Mouse (Mus musculus): Measurements from ENCODE around the gene Rnf11. TPM values are rescaled to one million over a fixed set of nuclear protein-coding genes. Genes with fewer than 3 reads are reported as not detected.
A peak's percentile ranks its signal among the peaks of the same experiment; 100 is the strongest.

The Rnf11 gene
- polyA plus RNA-seq, 1 experiment from 2014 or later = 99.2 TPM

GRCm38 (mm10) chr4:109422436-109422835 is 62.1 kb downstream of the Rnf11 start:
- no peak overlapping the region for H3K9ac ChIP-seq
- no peaks in the 10 kb centered on the region for H3K36me3 ChIP-seq (replicated peaks; ENCODE audit: control insufficient read depth, insufficient read depth)
- no peak overlapping the region for H3K4me2 ChIP-seq (replicated peaks)
- WGBS = 79% methylated on average over 6 of the region's 6 CpGs
- ATAC-seq (ENCODE audit: low FRiP score) (no peak), DNase-seq (ENCODE audit: low spot score) (no peak)
- no peak overlapping the region for H3K27ac ChIP-seq
- no peak overlapping the region for H3K4me3 ChIP-seq (replicated peaks; ENCODE audit: low read length)
- no peaks in the 10 kb centered on the region for H3K27me3 ChIP-seq (ENCODE audit: control insufficient read depth, insufficient read depth, low read length)
- no peaks in the 10 kb centered on the region for H3K4me1 ChIP-seq (replicated peaks; ENCODE audit: control insufficient read depth, insufficient read depth, low read length)
- H3K9me3 ChIP-seq (ENCODE audit: control insufficient read depth, low read length) = no peaks in the 10 kb centered on the region

DNA sequence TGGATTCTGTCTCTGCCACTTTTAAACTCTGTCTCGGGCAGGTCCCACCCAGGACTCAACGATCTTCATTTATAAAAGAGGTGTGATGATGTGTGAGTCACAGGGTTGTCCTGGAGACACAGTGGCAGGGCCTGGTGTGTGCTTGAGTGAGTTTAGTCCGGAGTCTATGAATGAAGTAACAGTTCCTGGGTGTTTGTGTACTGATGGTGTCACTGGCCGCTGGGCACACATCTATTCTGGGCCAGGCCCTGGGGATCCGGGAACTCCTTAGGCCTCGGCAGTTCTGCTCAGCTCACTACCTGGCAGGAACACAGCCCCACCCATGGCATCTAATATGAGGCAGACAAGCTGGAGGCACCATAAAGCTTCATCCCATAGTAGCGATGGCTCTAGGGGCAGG is 62.9 kb downstream of the Rnf11 start:
- 0 out of 2 replicates have a peak, but pooled peaks have one; percentile 4 for ATAC-seq (ENCODE audit: low FRiP score)
- no peak overlapping the region for H3K27ac ChIP-seq
- H3K36me3 ChIP-seq (replicated peaks; ENCODE audit: control insufficient read depth, insufficient read depth) = no peaks in the 10 kb centered on the region
- no peak overlapping the region for H3K4me2 ChIP-seq (replicated peaks)
- WGBS = 87% methylated on average over 7 of the region's 7 CpGs
- H3K4me3 ChIP-seq (replicated peaks; ENCODE audit: low read length) = no peak overlapping the region
- no peaks in the 10 kb centered on the region for H3K9me3 ChIP-seq (ENCODE audit: control insufficient read depth, low read length)
- no peak for DNase-seq (ENCODE audit: low spot score)
- no peaks in the 10 kb centered on the region for H3K4me1 ChIP-seq (replicated peaks; ENCODE audit: control insufficient read depth, insufficient read depth, low read length)
- no peak overlapping the region for H3K9ac ChIP-seq
- no peaks in the 10 kb centered on the region for H3K27me3 ChIP-seq (ENCODE audit: control insufficient read depth, insufficient read depth, low read length)

GRCm38 (mm10) chr4:109420138-109420795 is 64.3 kb downstream of the Rnf11 start:
- Histone ChIP-seq H3K36me3 (replicated peaks; ENCODE audit: control insufficient read depth, insufficient read depth) (no peaks in the 10 kb centered on the region), H3K4me1 (replicated peaks; ENCODE audit: control insufficient read depth, insufficient read depth, low read length) (no peaks in the 10 kb centered on the region), H3K4me2 (replicated peaks) (no peak overlapping the region), H3K9ac (no peak overlapping the region), H3K4me3 (replicated peaks; ENCODE audit: low read length) (no peak overlapping the region), H3K9me3 (ENCODE audit: control insufficient read depth, low read length) (no peaks in the 10 kb centered on the region), H3K27ac (no peak overlapping the region), H3K27me3 (ENCODE audit: control insufficient read depth, insufficient read depth, low read length) (no peaks in the 10 kb centered on the region)
- 83% methylated on average over 8 of the region's 8 CpGs for WGBS
- DNase-seq (ENCODE audit: low spot score) = no peak
- ATAC-seq (ENCODE audit: low FRiP score) = no peak

GRCm38 (mm10) chr4:109419563-109419962 is 65.0 kb downstream of the Rnf11 start:
- no peaks in the 10 kb centered on the region for H3K27me3 ChIP-seq (ENCODE audit: control insufficient read depth, insufficient read depth, low read length)
- H3K4me3 ChIP-seq (replicated peaks; ENCODE audit: low read length) = no peak overlapping the region
- WGBS = 90% methylated on average over 4 of the region's 4 CpGs
- no peak overlapping the region for H3K4me2 ChIP-seq (replicated peaks)
- no peak overlapping the region for H3K9ac ChIP-seq
- no peaks in the 10 kb centered on the region for H3K36me3 ChIP-seq (replicated peaks; ENCODE audit: control insufficient read depth, insufficient read depth)
- no peak for DNase-seq (ENCODE audit: low spot score)
- H3K27ac ChIP-seq = no peak overlapping the region
- no peaks in the 10 kb centered on the region for H3K9me3 ChIP-seq (ENCODE audit: control insufficient read depth, low read length)
- ATAC-seq (ENCODE audit: low FRiP score) = no peak
- H3K4me1 ChIP-seq (replicated peaks; ENCODE audit: control insufficient read depth, insufficient read depth, low read length) = no peaks in the 10 kb centered on the region

- Histone ChIP-seq H3K4me1 (replicated peaks; ENCODE audit: control insufficient read depth, insufficient read depth, low read length) (no peaks in the 10 kb centered on the region), H3K9ac (no peak overlapping the region), H3K27me3 (ENCODE audit: control insufficient read depth, insufficient read depth, low read length) (no peaks in the 10 kb centered on the region), H3K4me2 (replicated peaks) (no peak overlapping the region), H3K27ac (no peak overlapping the region), H3K36me3 (replicated peaks; ENCODE audit: control insufficient read depth, insufficient read depth) (no peaks in the 10 kb centered on the region), H3K9me3 (ENCODE audit: control insufficient read depth, low read length) (no peaks in the 10 kb centered on the region), H3K4me3 (replicated peaks; ENCODE audit: low read length) (no peak overlapping the region)
- no peak for ATAC-seq (ENCODE audit: low FRiP score)
- DNase-seq (ENCODE audit: low spot score) = no peak
- 20% methylated on average over 3 of the region's 3 CpGs for WGBS
Measured at GRCm38 (mm10) chr4:109419017-109419416, 65.5 kb downstream of the Rnf11 start.

DNA sequence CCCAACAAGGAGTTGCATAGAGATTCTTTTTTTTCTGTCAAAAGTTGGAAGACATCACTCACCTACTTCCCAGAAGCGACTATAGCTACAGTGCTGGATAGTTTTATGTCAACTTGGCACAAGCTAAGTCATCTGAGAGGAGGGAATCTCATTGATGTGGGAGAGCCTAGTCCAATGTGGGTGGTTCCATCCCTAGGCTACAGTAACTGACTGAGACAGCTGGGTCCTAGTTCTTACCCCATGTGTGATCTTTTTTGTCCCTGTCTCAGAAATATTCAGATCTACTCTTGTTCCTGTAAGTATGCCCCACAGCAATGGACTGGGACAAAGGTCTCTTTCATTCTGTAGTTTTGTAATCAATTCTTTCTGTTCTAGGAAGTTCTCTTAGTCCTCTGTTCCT is 66.5 kb downstream of the Rnf11 start:
- Histone ChIP-seq H3K4me2 (replicated peaks) (no peak overlapping the region), H3K36me3 (replicated peaks; ENCODE audit: control insufficient read depth, insufficient read depth) (no peaks in the 10 kb centered on the region), H3K27me3 (ENCODE audit: control insufficient read depth, insufficient read depth, low read length) (no peaks in the 10 kb centered on the region), H3K9me3 (ENCODE audit: control insufficient read depth, low read length) (no peaks in the 10 kb centered on the region), H3K4me1 (replicated peaks; ENCODE audit: control insufficient read depth, insufficient read depth, low read length) (no peaks in the 10 kb centered on the region), H3K9ac (no peak overlapping the region), H3K27ac (no peak overlapping the region), H3K4me3 (replicated peaks; ENCODE audit: low read length) (no peak overlapping the region)
- no peak for ATAC-seq (ENCODE audit: low FRiP score)
- WGBS = 84% methylated on average over 1 of the region's 1 CpGs
- no peak for DNase-seq (ENCODE audit: low spot score)

GRCm38 (mm10) chr4:109412233-109412632 is 72.3 kb downstream of the Rnf11 start:
- Histone ChIP-seq H3K4me2 (replicated peaks) (no peak overlapping the region), H3K27me3 (ENCODE audit: control insufficient read depth, insufficient read depth, low read length) (no peaks in the 10 kb centered on the region), H3K27ac (no peak overlapping the region), H3K4me3 (replicated peaks; ENCODE audit: low read length) (no peak overlapping the region), H3K9ac (no peak overlapping the region), H3K36me3 (replicated peaks; ENCODE audit: control insufficient read depth, insufficient read depth) (no peaks in the 10 kb centered on the region), H3K9me3 (ENCODE audit: control insufficient read depth, low read length) (no peaks in the 10 kb centered on the region), H3K4me1 (replicated peaks; ENCODE audit: control insufficient read depth, insufficient read depth, low read length) (no peaks in the 10 kb centered on the region)
- DNase-seq (ENCODE audit: low spot score) = no peak
- ATAC-seq (ENCODE audit: low FRiP score) = no peak
- 87% methylated on average over 5 of the region's 5 CpGs for WGBS

DNA sequence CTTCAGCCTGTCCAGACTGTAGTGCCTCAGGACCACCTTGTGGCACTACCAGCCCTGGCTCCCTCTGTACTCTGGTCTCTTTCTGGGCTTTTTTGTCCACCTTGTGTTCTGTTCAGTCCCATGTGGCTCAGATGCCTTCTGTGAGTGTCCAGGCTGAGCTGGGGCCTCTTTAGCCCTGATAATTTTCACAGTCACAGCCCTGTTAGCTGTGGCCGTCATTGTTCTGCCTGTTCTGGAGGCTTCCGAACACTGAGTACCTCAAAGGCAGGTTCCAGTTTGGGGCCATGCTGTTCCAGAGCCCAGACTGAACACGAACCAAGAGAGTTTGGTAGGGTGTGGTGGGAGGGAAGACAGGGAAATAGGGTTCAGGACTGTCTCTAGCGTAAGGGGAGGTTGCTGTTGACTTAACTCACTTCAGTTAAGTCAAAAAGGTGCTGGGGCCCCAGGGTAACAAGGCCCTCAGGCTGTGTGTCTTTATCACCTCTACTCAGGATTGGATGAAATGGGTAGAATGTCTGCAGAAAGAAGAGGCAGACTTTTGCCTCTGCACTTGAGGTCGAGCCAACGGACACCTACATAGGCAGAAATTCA is 73.1 kb downstream of the Rnf11 start:
- DNase-seq (ENCODE audit: low spot score) (no peak), ATAC-seq (ENCODE audit: low FRiP score) (no peak)
- no peak overlapping the region for H3K9ac ChIP-seq
- no peak overlapping the region for H3K4me2 ChIP-seq (replicated peaks)
- peaks cover 2% of the 10 kb centered on the region for H3K4me1 ChIP-seq (replicated peaks; ENCODE audit: control insufficient read depth, insufficient read depth, low read length)
- no peaks in the 10 kb centered on the region for H3K27me3 ChIP-seq (ENCODE audit: control insufficient read depth, insufficient read depth, low read length)
- 86% methylated on average over 6 of the region's 6 CpGs for WGBS
- H3K4me3 ChIP-seq (replicated peaks; ENCODE audit: low read length) = no peak overlapping the region
- no peak overlapping the region for H3K27ac ChIP-seq
- no peaks in the 10 kb centered on the region for H3K9me3 ChIP-seq (ENCODE audit: control insufficient read depth, low read length)
- H3K36me3 ChIP-seq (replicated peaks; ENCODE audit: control insufficient read depth, insufficient read depth) = no peaks in the 10 kb centered on the region

GRCm38 (mm10) chr4:109410681-109411376 is 73.7 kb downstream of the Rnf11 start:
- Histone ChIP-seq H3K9ac (no peak overlapping the region), H3K9me3 (ENCODE audit: control insufficient read depth, low read length) (no peaks in the 10 kb centered on the region), H3K27ac (no peak overlapping the region), H3K4me1 (replicated peaks; ENCODE audit: control insufficient read depth, insufficient read depth, low read length) (peaks cover 7% of the 10 kb centered on the region), H3K27me3 (ENCODE audit: control insufficient read depth, insufficient read depth, low read length) (no peaks in the 10 kb centered on the region), H3K36me3 (replicated peaks; ENCODE audit: control insufficient read depth, insufficient read depth) (no peaks in the 10 kb centered on the region), H3K4me2 (replicated peaks) (no peak overlapping the region), H3K4me3 (replicated peaks; ENCODE audit: low read length) (no peak overlapping the region)
- WGBS = 67% methylated on average over 9 of the region's 9 CpGs
- no peak for ATAC-seq (ENCODE audit: low FRiP score)
- DNase-seq (ENCODE audit: low spot score) = no peak
